In genomic region chr6:71713532-71713931, GRCm38 (mm10) we compare ENCODE assay signal across 29 mouse cellular contexts. TPM values are rescaled to one million over a fixed set of nuclear protein-coding genes. Genes with fewer than 3 reads are reported as not detected.
DNase-seq lines count a peak whose midpoint lies in the region; ATAC-seq and TF ChIP-seq lines count a peak whose summit lies in the region.
"Had no signal": no experiment of that assay in that cellular context is flagged by ENCODE, and none has a peak within 500 bp of the region (broad histone marks: within the 10 kb centered on the region; RNA-seq: fewer than 3 reads in every experiment).

No protein-coding gene starts in this region.

- TF ChIP-seq CTCF in hindbrain, postnatal 0 days (IDR thresholded peaks at IDR 0.05; ENCODE audit: low read depth) = peak; percentile 7; the same call in 1 of the 2 replicates
- peak; percentile 19; the same call in 1 of the 2 replicates for TF ChIP-seq CTCF in midbrain, postnatal 0 days (IDR thresholded peaks at IDR 0.05)
- peak in 1 of 3 experiments; percentile 11; a peak in 1 of 6 replicates for TF ChIP-seq CTCF in MEL (IDR thresholded peaks at IDR 0.05 in 2 of 3, conservative IDR thresholded peaks at IDR 0.05 in 1 of 3; ENCODE audit: control insufficient read depth in 1 of 3, insufficient read depth in 1 of 3, low read depth in 2 of 3, low read length in 3 of 3, poor library complexity in 1 of 3, severe bottlenecking in 1 of 3)

- no peak for TF ChIP-seq EP300 in MEL (IDR thresholded peaks at IDR 0.05; ENCODE audit: low read depth in 1 of 2, low read length in 2 of 2)

- no peak for TF ChIP-seq POLR2A in MEL (IDR thresholded peaks at IDR 0.05; ENCODE audit: control insufficient read depth in 1 of 2, insufficient read depth in 1 of 2, low read depth in 1 of 2, low read length in 2 of 2, poor library complexity in 1 of 2)

- no peaks in the 10 kb centered on the region for H3K79me2 ChIP-seq in MEL (ENCODE audit: control insufficient read depth, insufficient read depth, low read length, poor library complexity)

- no peak for DNase-seq in hindbrain, postnatal 0 days (ENCODE audit: low spot score)
- no peak for DNase-seq in hindbrain, embryonic 10.5 days (ENCODE audit: low spot score)
- no peak for DNase-seq in midbrain, postnatal 0 days (ENCODE audit: low spot score)
- no peak for DNase-seq in midbrain, embryonic 11.5 days (ENCODE audit: low spot score, missing footprints)
- DNase-seq in MEL (ENCODE audit: low read depth, low spot score) = peak; percentile 19
- DNase-seq in yolk sac, embryonic 10.5 days (ENCODE audit: low spot score) = no peak
- DNase-seq: adrenal gland, postnatal 10 days; cerebellum, adult 8-10 months; cerebellum, postnatal 25 days; heart, postnatal 36 days; kidney, adult 18-20 months; kidney, postnatal 4 days; lung, postnatal 36 days; right cerebral cortex, postnatal 14 days; thymus, adult 2 months had no signal

- H3K27ac ChIP-seq in hindbrain, postnatal 0 days = no peak overlapping the region
- no peak overlapping the region for H3K27ac ChIP-seq in hindbrain, embryonic 10.5 days
- no peak overlapping the region for H3K27ac ChIP-seq in midbrain, postnatal 0 days (ENCODE audit: low read depth, low read length)
- no peak overlapping the region for H3K27ac ChIP-seq in midbrain, embryonic 11.5 days (ENCODE audit: low read depth, low read length)
- no peak overlapping the region for H3K27ac ChIP-seq in MEL (ENCODE audit: control insufficient read depth, low read depth, low read length)
- H3K27ac ChIP-seq: embryonic facial prominence, embryonic 12.5 days; hindbrain, embryonic 13.5 days; kidney, postnatal 0 days; limb, embryonic 12.5 days; liver, embryonic 15.5 days; lung, embryonic 15.5 days; midbrain, embryonic 13.5 days; stomach, embryonic 15.5 days had no signal

- WGBS in hindbrain, postnatal 0 days = 85% methylated on average over 2 of the region's 2 CpGs
- 77% methylated on average over 2 of the region's 2 CpGs for WGBS in hindbrain, embryonic 10.5 days
- 76% methylated on average over 2 of the region's 2 CpGs for WGBS in midbrain, postnatal 0 days
- WGBS in midbrain, embryonic 11.5 days = 71% methylated on average over 2 of the region's 2 CpGs

- no peak overlapping the region for H3K4me2 ChIP-seq in hindbrain, postnatal 0 days (ENCODE audit: low read depth, low read length)
- H3K4me2 ChIP-seq in midbrain, postnatal 0 days (ENCODE audit: low read depth, low read length, poor library complexity, severe bottlenecking) = no peak overlapping the region
- H3K4me2 ChIP-seq in midbrain, embryonic 11.5 days = no peak overlapping the region
- H3K4me2 ChIP-seq: embryonic facial prominence, embryonic 12.5 days; heart, embryonic 11.5 days; hindbrain, embryonic 13.5 days; limb, embryonic 12.5 days; liver, embryonic 15.5 days; lung, embryonic 15.5 days; midbrain, embryonic 13.5 days; stomach, embryonic 15.5 days had no signal

- no peak; the same call in 1 of the 2 replicates for TF ChIP-seq RAD21 in MEL (IDR thresholded peaks at IDR 0.05; ENCODE audit: low read depth, low read length)

- no peak for ATAC-seq in hindbrain, postnatal 0 days
- ATAC-seq in midbrain, postnatal 0 days (ENCODE audit: low FRiP score) = no peak
- no peak for ATAC-seq in midbrain, embryonic 11.5 days (ENCODE audit: low FRiP score)
- peak; percentile 89 for ATAC-seq in granulocyte monocyte progenitor cell, adult 5-6 weeks (replicated peaks; ENCODE audit: poor library complexity, severe bottlenecking)
- ATAC-seq in CD4-positive, CD25-positive, alpha-beta regulatory T cell, adult 4 months = no peak
- ATAC-seq: forebrain, embryonic 14.5 days; midbrain, embryonic 13.5 days had no signal

- H3K27me3 ChIP-seq in hindbrain, postnatal 0 days (ENCODE audit: insufficient read depth, low read length) = no peaks in the 10 kb centered on the region
- H3K27me3 ChIP-seq in hindbrain, embryonic 10.5 days (ENCODE audit: insufficient read depth, poor library complexity, severe bottlenecking) = peaks cover 11% of the 10 kb centered on the region
- H3K27me3 ChIP-seq in midbrain, postnatal 0 days (ENCODE audit: insufficient read depth, low read length) = no peaks in the 10 kb centered on the region
- no peaks in the 10 kb centered on the region for H3K27me3 ChIP-seq in midbrain, embryonic 11.5 days (ENCODE audit: control insufficient read depth, insufficient read depth, low read length)
- peaks cover 1 to 5% of the 10 kb centered on the region in 2 experiments; a peak in 3 of 4 replicates for H3K27me3 ChIP-seq in MEL (ENCODE audit: control insufficient read depth in 1 of 2, insufficient read depth in 2 of 2, low read length in 2 of 2)
- H3K27me3 ChIP-seq: hindbrain, embryonic 13.5 days; midbrain, embryonic 13.5 days had no signal

- no peaks in the 10 kb centered on the region for H3K9me3 ChIP-seq in hindbrain, postnatal 0 days (ENCODE audit: low read length)
- H3K9me3 ChIP-seq in hindbrain, embryonic 10.5 days = 0 out of 2 replicates have a peak, but pooled peaks cover 3% of the 10 kb centered on the region
- no peaks in the 10 kb centered on the region for H3K9me3 ChIP-seq in midbrain, postnatal 0 days (ENCODE audit: low read length)
- H3K9me3 ChIP-seq in midbrain, embryonic 11.5 days (ENCODE audit: control insufficient read depth, low read length) = no peaks in the 10 kb centered on the region
- H3K9me3 ChIP-seq in MEL (replicated peaks; ENCODE audit: insufficient read depth, low read length) = no peaks in the 10 kb centered on the region
- H3K9me3 ChIP-seq: embryonic facial prominence, embryonic 12.5 days; hindbrain, embryonic 13.5 days; limb, embryonic 12.5 days; liver, embryonic 15.5 days; lung, embryonic 15.5 days; midbrain, embryonic 13.5 days; stomach, embryonic 15.5 days had no signal

- no peak overlapping the region for H3K9ac ChIP-seq in hindbrain, postnatal 0 days (replicated peaks; ENCODE audit: low read length)
- no peak overlapping the region for H3K9ac ChIP-seq in midbrain, postnatal 0 days (replicated peaks; ENCODE audit: low read length, poor library complexity, severe bottlenecking)
- H3K9ac ChIP-seq in midbrain, embryonic 11.5 days (ENCODE audit: low read length) = no peak overlapping the region
- H3K9ac ChIP-seq in MEL (ENCODE audit: control insufficient read depth, low read depth, low read length, poor library complexity, severe bottlenecking) = no peak overlapping the region
- H3K9ac ChIP-seq: embryonic facial prominence, embryonic 12.5 days; hindbrain, embryonic 13.5 days; limb, embryonic 12.5 days; liver, embryonic 15.5 days; lung, embryonic 15.5 days; midbrain, embryonic 13.5 days; stomach, embryonic 15.5 days had no signal

- H3K4me1 ChIP-seq in hindbrain, postnatal 0 days (ENCODE audit: insufficient read depth, low read length) = peaks cover 11% of the 10 kb centered on the region; the same call in 1 of the 2 replicates
- H3K4me1 ChIP-seq in hindbrain, embryonic 10.5 days (replicated peaks) = peaks cover 8% of the 10 kb centered on the region
- H3K4me1 ChIP-seq in midbrain, postnatal 0 days (ENCODE audit: insufficient read depth, low read length) = peaks cover 8% of the 10 kb centered on the region; the same call in 1 of the 2 replicates
- H3K4me1 ChIP-seq in midbrain, embryonic 11.5 days (ENCODE audit: control insufficient read depth, insufficient read depth, low read length) = peaks cover 6% of the 10 kb centered on the region
- H3K4me1 ChIP-seq in MEL (ENCODE audit: control insufficient read depth in 1 of 2, insufficient read depth in 2 of 2, low read length in 2 of 2) = peaks cover 2 to 8% of the 10 kb centered on the region in 2 experiments; a peak in 3 of 4 replicates
- H3K4me1 ChIP-seq: embryonic facial prominence, embryonic 12.5 days had no signal

- H3K4me3 ChIP-seq in hindbrain, postnatal 0 days (ENCODE audit: low read length) = no peak overlapping the region
- H3K4me3 ChIP-seq in hindbrain, embryonic 10.5 days = no peak overlapping the region
- no peak overlapping the region for H3K4me3 ChIP-seq in midbrain, postnatal 0 days (ENCODE audit: low read depth, low read length)
- no peak overlapping the region for H3K4me3 ChIP-seq in midbrain, embryonic 11.5 days (ENCODE audit: low read depth, low read length)
- no peak overlapping the region for H3K4me3 ChIP-seq in MEL (ENCODE audit: control insufficient read depth in 1 of 2, insufficient read depth in 1 of 2, low read depth in 2 of 2, low read length in 2 of 2)
- H3K4me3 ChIP-seq: embryonic facial prominence, embryonic 12.5 days; hindbrain, embryonic 13.5 days; limb, embryonic 12.5 days; liver, embryonic 15.5 days; lung, embryonic 15.5 days; megakaryocyte, embryonic 14.5 days; midbrain, embryonic 13.5 days; stomach, embryonic 15.5 days had no signal

- no peaks in the 10 kb centered on the region for H3K36me3 ChIP-seq in hindbrain, postnatal 0 days (ENCODE audit: insufficient read depth, low read length)
- H3K36me3 ChIP-seq in hindbrain, embryonic 10.5 days = 0 out of 2 replicates have a peak, but pooled peaks cover 7% of the 10 kb centered on the region
- peaks cover 2% of the 10 kb centered on the region; the same call in 1 of the 2 replicates for H3K36me3 ChIP-seq in midbrain, postnatal 0 days (ENCODE audit: insufficient read depth, low read length)
- no peaks in the 10 kb centered on the region for H3K36me3 ChIP-seq in midbrain, embryonic 11.5 days (ENCODE audit: control insufficient read depth, insufficient read depth, low read length)
- H3K36me3 ChIP-seq in MEL (ENCODE audit: control insufficient read depth in 1 of 2, insufficient read depth in 2 of 2, low read length in 2 of 2) = peaks cover 0 to 8% of the 10 kb centered on the region in 2 experiments; a peak in 2 of 4 replicates
- H3K36me3 ChIP-seq: embryonic facial prominence, embryonic 12.5 days; limb, embryonic 12.5 days; liver, embryonic 15.5 days; lung, embryonic 15.5 days; stomach, embryonic 15.5 days had no signal

TF ChIP-seq in MEL, 35 proteins besides CTCF, POLR2A, EP300 and RAD21:
- TF ChIP-seq ZNF384 (IDR thresholded peaks at IDR 0.05; ENCODE audit: low read depth, low read length) = peak; percentile 88
- no peak for TF ChIP-seq UBTF (IDR thresholded peaks at IDR 0.05; ENCODE audit: borderline replicate concordance, insufficient read depth, low read depth, low read length)

RNA-seq across cellular contexts. Expression of gene Reep1, which starts 6.2 kb away (rescaled TPM):
- 319 and 369 TPM in 2 replicates for total RNA-seq in hindbrain, postnatal 0 days (2014; rRNA removed)
- polyA plus RNA-seq in hindbrain, postnatal 0 days (2015; fragmentation: Nextera tagmentation; extraction: Ambion mirVana) = 188 and 213 TPM in 2 replicates
- 34.4 and 57.3 TPM in 2 replicates for polyA plus RNA-seq in hindbrain, embryonic 10.5 days (2016; fragmentation: Nextera tagmentation; extraction: Ambion mirVana)
- total RNA-seq in midbrain, postnatal 0 days (2014; rRNA removed) = 404 and 467 TPM in 2 replicates
- polyA plus RNA-seq in midbrain, postnatal 0 days (2015; fragmentation: Nextera tagmentation; extraction: Ambion mirVana) = 274 and 275 TPM in 2 replicates
- polyA plus RNA-seq in midbrain, embryonic 11.5 days (2014; fragmentation: Nextera tagmentation; extraction: Ambion mirVana) = 72.1 TPM in 2 replicates
- total RNA-seq in MEL (2012; rRNA removed) = 0.07 and 0.12 TPM in 2 replicates
- under 1 TPM in 1 of 2 experiments, not detected in 1; 0.36 TPM for polyA plus RNA-seq in MEL (2012; ENCODE audit: insufficient read depth in 1 of 2, insufficient read length in 2 of 2, low read depth in 1 of 2, low replicate concordance in 2 of 2, missing spikeins in 1 of 2)
- 2.4 and 2.6 TPM in 2 replicates for total RNA-seq in granulocyte monocyte progenitor cell, adult 5-6 weeks (2014; fragmentation: Nextera tagmentation)
- total RNA-seq in granulocyte monocyte progenitor cell, adult 5-6 weeks (2017) = 0.60 and 2.0 TPM in 2 replicates
- 1 to 10 TPM in 1 of 2 experiments, under 1 TPM in 1; 0.74 to 1.8 TPM for polyA plus RNA-seq in CD4-positive, CD25-positive, alpha-beta regulatory T cell, adult 4 months (2017; shearing (Covaris generic))
- total RNA-seq: monocyte, adult 5-6 weeks had no signal

Comparison
In these comparisons a context has a peak if more than half of its experiments do, and no peak if none do; other contexts are left out.
1. RNA of gene Reep1, which starts 6.2 kb away (polyA plus RNA-seq): 274 to 275 TPM in midbrain, postnatal 0 days, 188 to 213 TPM in hindbrain, postnatal 0 days, 72.1 TPM in midbrain, embryonic 11.5 days and 34.4 to 57.3 TPM in hindbrain, embryonic 10.5 days; 0.74 to 1.8 TPM in CD4-positive, CD25-positive, alpha-beta regulatory T cell, adult 4 months and 0.36 TPM in MEL; every median in the first group is over 10 times any median in the second.